Mouse (Mus musculus) limb, embryonic 12.5 days (tissue): ENCODE results near the gene Il17ra. TPM values are rescaled to one million over a fixed set of nuclear protein-coding genes. Genes with fewer than 3 reads are reported as not detected.

ENCODE experiments used
- ATAC-seq: fragments of 200-750 bp; cut with Nextera tagmentation; 2 replicates; pipeline ENCODE4 v1.8.0; 2017; ENCODE audit warnings: low read depth, moderate TSS enrichment; ENCODE audit not compliant: insufficient number of reproducible peaks, insufficient read depth, low FRiP score, low TSS enrichment
- H3K27ac ChIP-seq: fragments of 300-500 bp; sonication (generic); 2 replicates; pipeline ENCODE4 v1.5.1; 2016; ENCODE audit warnings: mild to moderate bottlenecking, moderate library complexity
- H3K27me3 ChIP-seq: fragments of 300-500 bp; sonication (generic); 2 replicates; pipeline ENCODE4 v1.6.1; 2016; ENCODE audit warnings: mild to moderate bottlenecking, moderate library complexity
- H3K36me3 ChIP-seq: fragments of 300-500 bp; sonication (generic); 2 replicates; pipeline ENCODE4 v1.6.1; 2016; ENCODE audit warnings: mild to moderate bottlenecking, moderate library complexity
- H3K4me1 ChIP-seq: fragments of 300-500 bp; sonication (generic); replicated peaks from 2 replicates; pipeline ENCODE4 v1.6.1; 2016
- H3K4me2 ChIP-seq: fragments of 300-500 bp; sonication (generic); 2 replicates; pipeline ENCODE4 v1.6.1; 2016; ENCODE audit warnings: mild to moderate bottlenecking, moderate library complexity
- H3K4me3 ChIP-seq: fragments of 300-500 bp; sonication (generic); replicated peaks from 2 replicates; pipeline ENCODE4 v1.5.1; 2016; ENCODE audit warnings: mild to moderate bottlenecking
- H3K9ac ChIP-seq: fragments of 300-500 bp; sonication (generic); replicated peaks from 2 replicates; pipeline ENCODE4 v1.6.1; 2016; ENCODE audit warnings: mild to moderate bottlenecking, moderate library complexity
- H3K9me3 ChIP-seq: fragments of 300-500 bp; sonication (generic); 2 replicates; pipeline ENCODE4 v1.6.1; 2016; ENCODE audit warnings: mild to moderate bottlenecking, moderate library complexity
- WGBS: fragments of 180-500 bp; shearing (Covaris S2); methylation state at CpG from one replicate; pipeline ENCODE4 v1.1.7; 2016; 5-methylcytosine and 5-hydroxymethylcytosine counted together
- polyA plus RNA-seq: library from polyadenylated mRNA; unstranded; fragments of >200 nt; fragmentation: Nextera tagmentation; extraction: Ambion mirVana; gene quantifications from 2 replicates; pipeline ENCODE4 v1.2.1, GENCODE M21; 2016

Il17ra gene
- polyA plus RNA-seq, 1 experiment from 2014 or later, result 3.8 TPM

GRCm38 (mm10) chr6:120472455-120473140 lies 9.6 kb downstream of the Il17ra start:
- Histone ChIP-seq H3K27me3 (no peaks in the 10 kb centered on the region), H3K27ac (no peak overlapping the region), H3K36me3 (no peaks in the 10 kb centered on the region), H3K9ac (no peak overlapping the region), H3K4me1 (peaks cover 29% of the 10 kb centered on the region), H3K4me3 (no peak overlapping the region), H3K9me3 (no peaks in the 10 kb centered on the region), H3K4me2 (no peak overlapping the region)
- 27% methylated on average over 8 of the region's 8 CpGs for WGBS
- no peak for ATAC-seq

- no peak overlapping the region for H3K4me3 ChIP-seq
- H3K27me3 ChIP-seq, result no peaks in the 10 kb centered on the region
- no peak overlapping the region for H3K4me2 ChIP-seq
- WGBS, result 36% methylated on average over 5 of the region's 5 CpGs
- no peak overlapping the region for H3K9ac ChIP-seq
- no peak overlapping the region for H3K27ac ChIP-seq
- no peak for ATAC-seq
- no peaks in the 10 kb centered on the region for H3K36me3 ChIP-seq
- no peaks in the 10 kb centered on the region for H3K9me3 ChIP-seq
- H3K4me1 ChIP-seq, result peaks cover 29% of the 10 kb centered on the region
Measured at GRCm38 (mm10) chr6:120473427-120473826, 10.4 kb downstream of the Il17ra start.

- ATAC-seq, result no peak
- no peaks in the 10 kb centered on the region for H3K36me3 ChIP-seq
- no peak overlapping the region for H3K4me2 ChIP-seq
- no peak overlapping the region for H3K27ac ChIP-seq
- H3K4me1 ChIP-seq, result peaks cover 29% of the 10 kb centered on the region
- no peaks in the 10 kb centered on the region for H3K9me3 ChIP-seq
- H3K9ac ChIP-seq, result no peak overlapping the region
- WGBS, result 75% methylated on average over 8 of the region's 8 CpGs
- H3K27me3 ChIP-seq, result no peaks in the 10 kb centered on the region
- H3K4me3 ChIP-seq, result no peak overlapping the region
Measured at GRCm38 (mm10) chr6:120475288-120475687, 12.2 kb downstream of the Il17ra start.

DNA sequence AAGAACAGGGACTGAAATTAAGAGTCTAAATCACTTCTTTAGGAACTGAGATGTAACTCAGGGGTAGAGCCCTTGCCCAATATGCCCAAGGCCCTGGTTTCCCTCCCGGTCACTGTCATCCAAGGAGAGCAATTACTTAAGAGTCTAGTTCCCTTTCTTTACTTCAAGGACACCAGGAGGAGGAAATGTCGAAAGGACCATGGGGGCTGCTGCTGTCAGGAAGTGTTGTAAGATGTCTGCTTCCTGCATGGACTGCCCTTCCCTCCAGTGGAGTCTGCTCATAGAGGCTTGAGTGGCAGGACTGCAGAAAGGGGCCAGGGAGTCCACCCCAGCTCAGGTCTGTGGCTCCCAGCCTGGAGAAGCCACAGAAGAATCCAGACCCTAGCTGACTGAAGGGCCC lies 16.3 kb downstream of the Il17ra start:
- ATAC-seq, result no peak
- 73% methylated on average over 2 of the region's 2 CpGs for WGBS
- H3K4me3 ChIP-seq, result no peak overlapping the region
- no peaks in the 10 kb centered on the region for H3K27me3 ChIP-seq
- H3K4me2 ChIP-seq, result no peak overlapping the region
- H3K9ac ChIP-seq, result no peak overlapping the region
- peaks cover 13% of the 10 kb centered on the region for H3K4me1 ChIP-seq
- no peak overlapping the region for H3K27ac ChIP-seq
- H3K36me3 ChIP-seq, result peaks cover 9% of the 10 kb centered on the region; the same call in 1 of the 2 replicates
- no peaks in the 10 kb centered on the region for H3K9me3 ChIP-seq

GRCm38 (mm10) chr6:120480361-120480760 lies 17.3 kb downstream of the Il17ra start:
- 86% methylated on average over 5 of the region's 5 CpGs for WGBS
- Histone ChIP-seq H3K9ac (no peak overlapping the region), H3K9me3 (no peaks in the 10 kb centered on the region), H3K4me1 (peaks cover 10% of the 10 kb centered on the region), H3K27me3 (peaks cover 5% of the 10 kb centered on the region; the same call in 1 of the 2 replicates), H3K27ac (no peak overlapping the region), H3K36me3 (peaks cover 9% of the 10 kb centered on the region; the same call in 1 of the 2 replicates), H3K4me2 (no peak overlapping the region), H3K4me3 (no peak overlapping the region)
- no peak for ATAC-seq

GRCm38 (mm10) chr6:120481538-120481937 lies 18.5 kb downstream of the Il17ra start:
- H3K9ac ChIP-seq, result no peak overlapping the region
- WGBS, result 85% methylated on average over 6 of the region's 6 CpGs
- H3K4me2 ChIP-seq, result no peak overlapping the region
- H3K27me3 ChIP-seq, result peaks cover 6% of the 10 kb centered on the region; the same call in 1 of the 2 replicates
- peaks cover 7% of the 10 kb centered on the region for H3K4me1 ChIP-seq
- no peaks in the 10 kb centered on the region for H3K9me3 ChIP-seq
- H3K4me3 ChIP-seq, result no peak overlapping the region
- ATAC-seq, result no peak
- H3K36me3 ChIP-seq, result peaks cover 9% of the 10 kb centered on the region; the same call in 1 of the 2 replicates
- no peak overlapping the region for H3K27ac ChIP-seq

GRCm38 (mm10) chr6:120482021-120482420 lies 19.0 kb downstream of the Il17ra start:
- H3K4me1 ChIP-seq, result peaks cover 7% of the 10 kb centered on the region
- no peak overlapping the region for H3K9ac ChIP-seq
- H3K9me3 ChIP-seq, result no peaks in the 10 kb centered on the region
- no peak overlapping the region for H3K27ac ChIP-seq
- H3K27me3 ChIP-seq, result peaks cover 6% of the 10 kb centered on the region; the same call in 1 of the 2 replicates
- 91% methylated on average over 14 of the region's 14 CpGs for WGBS
- ATAC-seq, result no peak
- H3K4me3 ChIP-seq, result no peak overlapping the region
- no peak overlapping the region for H3K4me2 ChIP-seq
- H3K36me3 ChIP-seq, result peaks cover 9% of the 10 kb centered on the region; the same call in 1 of the 2 replicates

GRCm38 (mm10) chr6:120482756-120483155 lies 19.7 kb downstream of the Il17ra start:
- WGBS, result 42% methylated on average over 6 of the region's 6 CpGs

GRCm38 (mm10) chr6:120483211-120483626 lies 20.2 kb downstream of the Il17ra start:
- peaks cover 6% of the 10 kb centered on the region; the same call in 1 of the 2 replicates for H3K27me3 ChIP-seq
- no peak for ATAC-seq
- no peaks in the 10 kb centered on the region for H3K9me3 ChIP-seq
- peaks cover 9% of the 10 kb centered on the region; the same call in 1 of the 2 replicates for H3K36me3 ChIP-seq
- no peak overlapping the region for H3K4me3 ChIP-seq
- H3K4me1 ChIP-seq, result peaks cover 7% of the 10 kb centered on the region
- WGBS, result 31% methylated on average over 8 of the region's 8 CpGs
- no peak overlapping the region for H3K9ac ChIP-seq
- H3K4me2 ChIP-seq, result 0 out of 2 replicates have a peak overlapping the region, but pooled peaks have one; percentile 9
- H3K27ac ChIP-seq, result no peak overlapping the region

More at GRCm38 (mm10) chr6:120482756-120483155, 19.7 kb downstream of the Il17ra start:
- no peak overlapping the region for H3K27ac ChIP-seq
- ATAC-seq, result no peak
- no peak overlapping the region for H3K4me3 ChIP-seq
- H3K36me3 ChIP-seq, result peaks cover 9% of the 10 kb centered on the region; the same call in 1 of the 2 replicates
- no peak overlapping the region for H3K9ac ChIP-seq
- no peak overlapping the region for H3K4me2 ChIP-seq
- H3K9me3 ChIP-seq, result no peaks in the 10 kb centered on the region
- peaks cover 6% of the 10 kb centered on the region; the same call in 1 of the 2 replicates for H3K27me3 ChIP-seq
- peaks cover 7% of the 10 kb centered on the region for H3K4me1 ChIP-seq

DNA sequence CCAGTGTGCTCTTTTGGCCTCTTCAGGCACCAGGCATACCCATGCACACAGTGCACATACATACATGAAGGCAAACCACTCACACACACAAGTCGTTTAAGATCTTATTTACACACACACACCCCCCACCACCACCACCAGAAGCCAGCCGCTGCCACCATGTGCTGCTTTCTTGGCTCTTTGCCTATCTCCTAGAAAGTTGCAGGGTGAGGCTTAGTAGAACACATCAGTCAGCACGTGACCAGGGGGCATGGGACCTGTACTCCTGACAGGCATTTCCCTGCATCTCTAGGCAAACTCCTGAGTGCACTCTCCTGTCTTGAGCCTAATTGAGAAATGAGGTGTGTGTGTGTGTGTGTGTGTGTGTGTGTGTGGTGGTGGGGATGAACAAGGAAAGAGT lies 22.0 kb downstream of the Il17ra start:
- WGBS, result 85% methylated on average over 3 of the region's 3 CpGs
- Histone ChIP-seq H3K27ac (no peak overlapping the region), H3K36me3 (peaks cover 9% of the 10 kb centered on the region; the same call in 1 of the 2 replicates), H3K4me1 (peaks cover 7% of the 10 kb centered on the region), H3K4me2 (no peak overlapping the region), H3K9me3 (no peaks in the 10 kb centered on the region), H3K9ac (no peak overlapping the region), H3K27me3 (peaks cover 11% of the 10 kb centered on the region; the same call in 1 of the 2 replicates), H3K4me3 (no peak overlapping the region)
- no peak for ATAC-seq

DNA sequence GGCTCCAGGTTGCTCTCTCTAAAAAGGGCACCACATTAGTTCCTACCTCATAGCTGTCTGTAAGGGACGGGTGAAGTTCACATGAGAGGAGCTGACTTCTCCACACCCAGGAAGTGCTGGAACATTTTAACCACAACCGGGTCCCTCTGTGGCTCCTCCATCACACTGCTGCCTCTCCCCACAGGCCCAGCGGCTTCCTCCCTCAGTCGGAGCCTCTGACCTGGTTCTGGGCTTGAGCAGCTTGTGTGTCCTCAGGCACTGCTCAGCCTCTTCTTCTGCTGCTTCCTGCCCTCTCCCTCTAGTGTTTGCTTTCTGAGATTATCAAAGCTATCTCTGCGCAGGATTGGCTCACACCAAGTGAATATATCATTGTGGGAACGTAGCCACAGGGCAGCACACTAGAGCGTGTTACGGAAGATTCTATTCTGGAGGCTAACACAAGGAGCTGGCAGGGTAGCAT lies 23.0 kb downstream of the Il17ra start:
- ATAC-seq, result no peak
- H3K36me3 ChIP-seq, result peaks cover 9% of the 10 kb centered on the region; the same call in 1 of the 2 replicates
- H3K4me1 ChIP-seq, result peaks cover 7% of the 10 kb centered on the region
- no peak overlapping the region for H3K4me3 ChIP-seq
- peaks cover 17% of the 10 kb centered on the region for H3K27me3 ChIP-seq
- 73% methylated on average over 8 of the region's 8 CpGs for WGBS
- H3K9me3 ChIP-seq, result no peaks in the 10 kb centered on the region
- no peak overlapping the region for H3K9ac ChIP-seq
- no peak overlapping the region for H3K4me2 ChIP-seq
- H3K27ac ChIP-seq, result no peak overlapping the region
